Mouse (Mus musculus): Measurements from ENCODE around the gene Kif6. TPM values are rescaled to one million over a fixed set of nuclear protein-coding genes. Genes with fewer than 3 reads are reported as not detected.

Kif6 gene
- total RNA-seq, 1 experiment = 0.36 TPM

GRCm38 (mm10) chr17:49951856-49952607 lies 337.1 kb downstream of the Kif6 start:
- Histone ChIP-seq H3K27ac (ENCODE audit: insufficient read depth, low read depth, low read length, poor library complexity, severe bottlenecking) (no peak overlapping the region), H3K9me3 (ENCODE audit: control insufficient read depth, insufficient read depth, low read depth, low read length) (no peaks in the 10 kb centered on the region), H3K9ac (ENCODE audit: insufficient read depth, low read depth, low read length, poor library complexity, severe bottlenecking) (peak overlapping the region; percentile 31; the same call in 1 of the 2 replicates), H3K4me1 (ENCODE audit: control insufficient read depth in 2 of 2, insufficient read depth in 2 of 2, low read length in 2 of 2, poor library complexity in 1 of 2) (peaks cover 0 to 2% of the 10 kb centered on the region in 2 experiments; a peak in 1 of 4 replicates), H3K36me3 (ENCODE audit: control insufficient read depth, insufficient read depth, low read length, poor library complexity, severe bottlenecking) (no peaks in the 10 kb centered on the region), H3K4me3 (ENCODE audit: insufficient read depth in 1 of 2, low read depth in 1 of 2, low read length in 2 of 2, poor library complexity in 1 of 2, severe bottlenecking in 1 of 2) (no peak overlapping the region)
- TF ChIP-seq ZNF384 (IDR thresholded peaks at IDR 0.05; ENCODE audit: low read depth, low read length) (no peak), HCFC1 (IDR thresholded peaks at IDR 0.05; ENCODE audit: borderline replicate concordance, insufficient read depth, low read length) (no peak), ZC3H11A (IDR thresholded peaks at IDR 0.05; ENCODE audit: borderline replicate concordance, low read depth, low read length) (no peak), CHD2 (IDR thresholded peaks at IDR 0.05; ENCODE audit: low read depth, low read length) (no peak), MAFK (IDR thresholded peaks at IDR 0.05; ENCODE audit: insufficient read depth, low read depth, low read length) (no peak)
- in situ Hi-C loops (cut with MboI; ENCODE audit: low sequenced_read_pairs in 2 of 2, unreplicated experiment in 2 of 2) = loop anchor here (25.0 kb wide), 2 partner anchors 260 to 835 kb away; no protein-coding TSS in a partner anchor
- no peak for DNase-seq (ENCODE audit: low read depth, low spot score)

GRCm38 (mm10) chr17:49959021-49959420 lies 344.1 kb downstream of the Kif6 start:
- in situ Hi-C loops (cut with MboI; ENCODE audit: low sequenced_read_pairs in 2 of 2, unreplicated experiment in 2 of 2) = loop anchor here (25.0 kb wide), 2 partner anchors 253 to 828 kb away; no protein-coding TSS in a partner anchor
- no peaks in the 10 kb centered on the region for H3K9me3 ChIP-seq (ENCODE audit: control insufficient read depth, insufficient read depth, low read depth, low read length)
- H3K9ac ChIP-seq (ENCODE audit: insufficient read depth, low read depth, low read length, poor library complexity, severe bottlenecking) = no peak overlapping the region
- no peak overlapping the region for H3K27ac ChIP-seq (ENCODE audit: insufficient read depth, low read depth, low read length, poor library complexity, severe bottlenecking)
- no peak overlapping the region for H3K4me3 ChIP-seq (ENCODE audit: insufficient read depth in 1 of 2, low read depth in 1 of 2, low read length in 2 of 2, poor library complexity in 1 of 2, severe bottlenecking in 1 of 2)
- no peaks in the 10 kb centered on the region for H3K36me3 ChIP-seq (ENCODE audit: control insufficient read depth, insufficient read depth, low read length, poor library complexity, severe bottlenecking)
- TF ChIP-seq HCFC1 (IDR thresholded peaks at IDR 0.05; ENCODE audit: borderline replicate concordance, insufficient read depth, low read length) (no peak), ZNF384 (IDR thresholded peaks at IDR 0.05; ENCODE audit: low read depth, low read length) (no peak), ZC3H11A (IDR thresholded peaks at IDR 0.05; ENCODE audit: borderline replicate concordance, low read depth, low read length) (no peak), CHD2 (IDR thresholded peaks at IDR 0.05; ENCODE audit: low read depth, low read length) (no peak), MAFK (IDR thresholded peaks at IDR 0.05; ENCODE audit: insufficient read depth, low read depth, low read length) (no peak)
- no peaks in the 10 kb centered on the region for H3K4me1 ChIP-seq (ENCODE audit: control insufficient read depth in 2 of 2, insufficient read depth in 2 of 2, low read length in 2 of 2, poor library complexity in 1 of 2)
- DNase-seq (ENCODE audit: low read depth, low spot score) = no peak

Other genes starting within 250 kb of the Kif6 start
- gene Mocs1, start 186.8 kb upstream of the Kif6 start, total RNA-seq (2012; rRNA removed) = 6.4 and 6.9 TPM in 2 replicates
- gene Daam2, start 50.8 kb upstream of the Kif6 start, total RNA-seq (2012; rRNA removed) = 0.05 and 0.13 TPM in 2 replicates

All from ES-E14 (cell line).